Mouse (Mus musculus) midbrain, postnatal 0 days (tissue): ENCODE data around the gene Phc2. TPM values are rescaled to one million over a fixed set of nuclear protein-coding genes. Genes with fewer than 3 reads are reported as not detected.

Experiments
- ATAC-seq: fragments of 200-750 bp; cut with Nextera tagmentation; 2 replicates; pipeline ENCODE4 v1.8.0; 2017; ENCODE audit warnings: moderate number of reproducible peaks, mild to moderate bottlenecking, moderate TSS enrichment, moderate library complexity; ENCODE audit not compliant: low FRiP score
- DNase-seq: peaks from one replicate; pipeline ENCODE4 v3.0.0-alpha.2; 2015; ENCODE audit warnings: low spot score
- H3K27ac ChIP-seq: fragments of 300-500 bp; sonication (generic); 2 replicates; pipeline ENCODE4 v1.5.1; 2014; ENCODE audit warnings: low read depth, mild to moderate bottlenecking, low read length, mixed read lengths
- H3K27me3 ChIP-seq: fragments of 300-500 bp; sonication (generic); 2 replicates; pipeline ENCODE4 v1.6.1; 2014; ENCODE audit warnings: low read length, control low read depth, mixed read lengths; ENCODE audit not compliant: insufficient read depth
- H3K36me3 ChIP-seq: fragments of 300-500 bp; sonication (generic); 2 replicates; pipeline ENCODE4 v1.6.1; 2014; ENCODE audit warnings: low read length, control low read depth, mixed read lengths; ENCODE audit not compliant: insufficient read depth
- H3K4me1 ChIP-seq: fragments of 300-500 bp; sonication (generic); 2 replicates; pipeline ENCODE4 v1.6.1; 2014; ENCODE audit warnings: mild to moderate bottlenecking, control low read depth, antibody characterized with exemption, low read length, mixed read lengths; ENCODE audit not compliant: insufficient read depth
- H3K4me2 ChIP-seq: fragments of 300-500 bp; sonication (generic); 2 replicates; pipeline ENCODE4 v1.6.1; 2014; ENCODE audit warnings: low read depth, mild to moderate bottlenecking, low read length, mixed read lengths; ENCODE audit not compliant: poor library complexity, severe bottlenecking
- H3K4me3 ChIP-seq: fragments of 300-500 bp; sonication (generic); 2 replicates; pipeline ENCODE4 v1.5.1; 2014; ENCODE audit warnings: low read depth, mild to moderate bottlenecking, low read length, moderate library complexity
- H3K9ac ChIP-seq: fragments of 300-500 bp; sonication (generic); replicated peaks from 2 replicates; pipeline ENCODE4 v1.6.1; 2014; ENCODE audit warnings: mild to moderate bottlenecking, low read length, moderate library complexity, mixed read lengths; ENCODE audit not compliant: poor library complexity, severe bottlenecking
- H3K9me3 ChIP-seq: fragments of 300-500 bp; sonication (generic); 2 replicates; pipeline ENCODE4 v1.6.1; 2016; ENCODE audit warnings: low read length, control low read depth
- CTCF ChIP-seq: IDR thresholded peaks from 2 replicates; pipeline ENCODE4 v1.5.1; 2016; ENCODE audit warnings: antibody characterized with exemption, mild to moderate bottlenecking
- WGBS: fragments of 180-500 bp; shearing (Covaris S2); extraction: QIAGEN DNeasy Blood & Tissue Kit; methylation state at CpG from one replicate; pipeline ENCODE4 v1.1.7; 2014; 5-methylcytosine and 5-hydroxymethylcytosine counted together
- polyA plus RNA-seq: library from polyadenylated mRNA; unstranded; fragments of >200 nt; fragmentation: Nextera tagmentation; extraction: Ambion mirVana; gene quantifications from 2 replicates; pipeline ENCODE4 v1.2.1, GENCODE M21; 2015
- total RNA-seq: library from RNA; depleted of rRNA; stranded (reverse); fragments of >200 nt; gene quantifications from 2 replicates; pipeline ENCODE4 v1.2.3, GENCODE M21; 2014

The Phc2 gene
- total and polyA plus RNA-seq, 2 experiments from 2014 or later: 34.8 to 64.3 TPM

- Histone ChIP-seq H3K4me3 (no peak overlapping the region), H3K4me1 (peaks cover 11% of the 10 kb centered on the region; the same call in 1 of the 2 replicates), H3K27me3 (no peaks in the 10 kb centered on the region), H3K27ac (no peak overlapping the region), H3K9me3 (no peaks in the 10 kb centered on the region), H3K4me2 (no peak overlapping the region), H3K36me3 (no peaks in the 10 kb centered on the region), H3K9ac (no peak overlapping the region)
- ATAC-seq: no peak
- DNase-seq: no peak
- no peak for TF ChIP-seq CTCF
- 57% methylated on average over 14 of the region's 15 CpGs for WGBS
These were observed 37.8 kb downstream of the Phc2 start for GRCm38 (mm10) chr4:128692149-128692925.

GRCm38 (mm10) chr4:128693207-128693606, 38.7 kb downstream of the Phc2 start:
- Histone ChIP-seq H3K9ac (no peak overlapping the region), H3K27me3 (no peaks in the 10 kb centered on the region), H3K4me3 (no peak overlapping the region), H3K9me3 (no peaks in the 10 kb centered on the region), H3K4me1 (peaks cover 18% of the 10 kb centered on the region; the same call in 1 of the 2 replicates), H3K36me3 (no peaks in the 10 kb centered on the region), H3K4me2 (no peak overlapping the region), H3K27ac (no peak overlapping the region)
- ATAC-seq (no peak), DNase-seq (peak; percentile 57)
- WGBS: 49% methylated on average over 5 of the region's 5 CpGs
- no peak for TF ChIP-seq CTCF

- Histone ChIP-seq H3K9me3 (no peaks in the 10 kb centered on the region), H3K4me1 (peaks cover 18% of the 10 kb centered on the region; the same call in 1 of the 2 replicates), H3K4me3 (no peak overlapping the region), H3K27me3 (no peaks in the 10 kb centered on the region), H3K36me3 (no peaks in the 10 kb centered on the region), H3K4me2 (no peak overlapping the region), H3K9ac (no peak overlapping the region), H3K27ac (no peak overlapping the region)
- DNase-seq: no peak
- no peak for TF ChIP-seq CTCF
- no peak for ATAC-seq
These were observed 39.8 kb downstream of the Phc2 start for GRCm38 (mm10) chr4:128694315-128694714.

- H3K4me1 ChIP-seq: peaks cover 16% of the 10 kb centered on the region; the same call in 1 of the 2 replicates
- H3K36me3 ChIP-seq: no peaks in the 10 kb centered on the region
- no peak for ATAC-seq
- no peaks in the 10 kb centered on the region for H3K9me3 ChIP-seq
- no peak for TF ChIP-seq CTCF
- H3K27me3 ChIP-seq: no peaks in the 10 kb centered on the region
- WGBS: 77% methylated on average over 7 of the region's 7 CpGs
- no peak overlapping the region for H3K4me2 ChIP-seq
- no peak overlapping the region for H3K9ac ChIP-seq
- no peak for DNase-seq
- H3K4me3 ChIP-seq: no peak overlapping the region
- H3K27ac ChIP-seq: no peak overlapping the region
These were observed 40.6 kb downstream of the Phc2 start for GRCm38 (mm10) chr4:128695149-128695548.

- no peaks in the 10 kb centered on the region for H3K27me3 ChIP-seq
- no peak overlapping the region for H3K4me3 ChIP-seq
- no peaks in the 10 kb centered on the region for H3K36me3 ChIP-seq
- no peaks in the 10 kb centered on the region for H3K9me3 ChIP-seq
- DNase-seq: peak; percentile 84
- peak overlapping the region; percentile 69 for H3K27ac ChIP-seq
- TF ChIP-seq CTCF: no peak
- peak overlapping the region; percentile 24; the same call in 1 of the 2 replicates for H3K9ac ChIP-seq
- peaks cover 12% of the 10 kb centered on the region; the same call in 1 of the 2 replicates for H3K4me1 ChIP-seq
- 32% methylated on average over 12 of the region's 12 CpGs for WGBS
- 0 out of 2 replicates have a peak, but pooled peaks have one; percentile 52 for ATAC-seq
- H3K4me2 ChIP-seq: no peak overlapping the region
These were observed 43.7 kb downstream of the Phc2 start for GRCm38 (mm10) chr4:128698011-128698861.

DNA sequence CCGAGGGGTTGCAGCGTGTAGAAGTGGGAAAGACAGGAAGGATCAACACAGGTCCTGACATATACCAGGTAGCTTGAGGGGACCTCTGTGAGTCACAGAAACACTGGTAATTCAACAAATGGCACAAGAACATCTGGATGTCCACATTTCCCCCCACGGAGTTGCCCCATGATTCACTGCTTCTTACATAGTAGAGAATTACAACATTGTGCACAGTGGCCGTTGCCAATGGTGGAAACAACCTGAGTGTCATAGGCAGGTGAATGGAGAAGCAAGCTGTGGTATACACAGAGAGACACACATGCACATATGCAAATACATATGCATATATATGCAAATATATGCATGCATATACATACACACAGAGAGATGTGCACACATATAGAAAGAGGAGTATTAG, 45.4 kb downstream of the Phc2 start:
- no peak for TF ChIP-seq CTCF
- WGBS: 92% methylated on average over 4 of the region's 4 CpGs

More for the DNA sequence above, 45.4 kb downstream of the Phc2 start:
- DNase-seq (no peak), ATAC-seq (no peak)
- Histone ChIP-seq H3K4me1 (peaks cover 8% of the 10 kb centered on the region; the same call in 1 of the 2 replicates), H3K36me3 (no peaks in the 10 kb centered on the region), H3K4me3 (no peak overlapping the region), H3K9ac (no peak overlapping the region), H3K27me3 (no peaks in the 10 kb centered on the region), H3K4me2 (no peak overlapping the region), H3K9me3 (no peaks in the 10 kb centered on the region), H3K27ac (no peak overlapping the region)
